Mouse (Mus musculus) kidney, adult 2 months (tissue): ENCODE measurements around the gene Fnbp1l.

ENCODE experiments used
- CTCF ChIP-seq: fragments of 200-500 bp; conservative IDR thresholded peaks from 2 replicates; pipeline ENCODE4 v1.5.1; 2011; ENCODE audit warnings: low read depth, mild to moderate bottlenecking, control low read depth, low read length, moderate library complexity, mixed read lengths; ENCODE audit not compliant: insufficient read depth, insufficient read length
- POLR2A ChIP-seq: fragments of 200-500 bp; IDR thresholded peaks from one replicate; pipeline ENCODE4 v1.6.1; 2011; ENCODE audit warnings: low read depth, low read length, control low read depth

DNA sequence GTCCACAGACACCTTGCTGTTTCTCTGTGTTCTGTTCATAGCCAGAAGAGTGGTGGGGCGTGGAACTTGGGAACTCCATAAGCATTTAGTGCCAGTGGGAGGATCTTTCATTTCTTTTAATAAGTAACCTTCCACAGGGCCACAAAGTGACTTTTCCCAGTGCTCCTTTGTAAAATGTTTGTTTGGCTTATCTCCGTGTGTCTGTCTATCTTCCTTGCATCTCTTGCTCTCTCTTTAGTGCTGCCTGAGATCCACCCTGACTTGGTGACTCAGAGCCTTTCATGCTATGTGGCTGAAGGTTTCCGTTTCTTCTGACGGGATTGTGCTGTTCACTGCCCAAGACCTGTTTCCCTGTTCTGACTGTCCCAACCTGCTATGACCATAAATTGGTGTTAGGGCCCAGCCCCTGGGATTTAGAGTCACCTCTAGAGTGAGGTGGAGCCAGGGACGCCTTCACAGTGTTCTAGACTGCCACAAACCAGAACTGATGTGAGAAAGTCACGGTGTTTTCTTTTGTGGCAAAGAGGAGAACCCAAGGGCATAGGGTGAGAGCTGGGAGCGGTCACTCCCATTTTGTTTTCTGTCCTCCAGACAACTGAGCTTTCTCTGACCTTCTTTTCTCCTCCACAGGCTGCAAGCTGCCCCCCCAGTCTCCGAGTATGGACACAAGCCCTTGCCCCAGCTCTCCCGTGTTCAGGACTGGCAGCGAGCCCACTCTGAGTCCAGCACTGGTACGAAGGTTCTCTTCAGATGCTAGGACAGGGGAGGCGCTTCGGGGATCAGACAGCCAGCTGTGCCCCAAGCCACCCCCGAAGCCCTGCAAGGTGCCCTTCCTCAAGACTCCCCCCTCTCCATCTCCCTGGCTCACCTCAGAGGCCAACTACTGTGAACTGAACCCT lies 107.5 kb downstream of the Fnbp1l start:
- TF ChIP-seq CTCF (no peak), POLR2A (no peak)
